Mouse (Mus musculus) ES-Bruce4 (cell line): ENCODE data around the gene Cbx6.

Experiments used
- CTCF ChIP-seq: IDR thresholded peaks from one replicate; pipeline ENCODE4 v1.8.1; 2011; ENCODE audit warnings: low read depth, low read length
- EP300 ChIP-seq: IDR thresholded peaks from 2 replicates; pipeline ENCODE4 v1.6.1; 2011; ENCODE audit warnings: low read depth, low read length; ENCODE audit not compliant: insufficient read depth
- POLR2A ChIP-seq: IDR thresholded peaks from one replicate; pipeline ENCODE4 v1.8.1; 2011; ENCODE audit warnings: low read length; ENCODE audit not compliant: insufficient read depth

DNA sequence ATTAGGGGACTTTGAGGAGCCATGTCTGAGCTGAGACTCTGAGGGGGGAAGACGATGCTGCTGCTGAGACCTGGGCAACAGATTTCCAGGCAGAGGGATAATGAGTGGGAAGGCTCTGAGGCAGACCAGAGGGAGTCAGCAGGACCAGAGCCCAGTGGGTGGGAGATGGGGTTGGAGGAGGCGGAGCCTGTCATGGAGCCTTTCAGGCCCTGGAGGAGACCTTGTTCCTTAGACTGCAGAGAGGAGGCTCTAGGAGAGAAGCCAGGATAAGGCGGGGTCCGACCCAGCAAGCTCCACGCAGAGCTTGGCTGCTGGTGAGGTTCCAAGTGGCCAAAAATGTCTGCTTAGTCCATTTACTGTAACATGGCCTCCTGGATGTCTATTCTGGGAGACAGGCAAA lies 12.6 kb upstream of the Cbx6 start:
- TF ChIP-seq POLR2A: peak; percentile 53
- TF ChIP-seq CTCF: no peak
- peak; percentile 80; the same call in 1 of the 2 replicates for TF ChIP-seq EP300
